Mouse (Mus musculus) macrophage (primary cell): Measurements from ENCODE around the gene Limd1. TPM values are rescaled to one million over a fixed set of nuclear protein-coding genes. Genes with fewer than 3 reads are reported as not detected.

ENCODE experiments used
- H3K27ac ChIP-seq: fragments of 350-480 bp; formaldehyde crosslinking; 2 replicates; pipeline ENCODE4 v1.9.0; 2021
- H3K36me3 ChIP-seq: fragments of 350-480 bp; formaldehyde crosslinking; 2 replicates; pipeline ENCODE4 v1.9.0; 2021; ENCODE audit errors: inconsistent target
- H3K4me3 ChIP-seq: fragments of 350-480 bp; formaldehyde crosslinking; 2 replicates; pipeline ENCODE4 v1.9.0; 2021; ENCODE audit errors: inconsistent target
- H3K79me2 ChIP-seq: fragments of 350-480 bp; formaldehyde crosslinking; 2 replicates; pipeline ENCODE4 v1.9.0; 2021; ENCODE audit errors: inconsistent target
- WGBS: methylation state at CpG from one replicate; pipeline ENCODE4 v1.1.7; 2026; ENCODE audit warnings: inconsistent platforms; ENCODE audit not compliant: missing documents; 5-methylcytosine and 5-hydroxymethylcytosine counted together
- polyA plus RNA-seq: library from polyadenylated mRNA; stranded (reverse); fragments of 250-400 nt; gene quantifications from 3 replicates; pipeline ENCODE4 v1.2.4, GENCODE M21; 2018; ENCODE audit warnings: inconsistent platforms

The Limd1 gene
- polyA plus RNA-seq, 1 experiment from 2014 or later, result 20.9 TPM

- Histone ChIP-seq H3K27ac (no peak overlapping the region), H3K4me3 (no peak overlapping the region), H3K79me2 (no peaks in the 10 kb centered on the region), H3K36me3 (no peaks in the 10 kb centered on the region)
Observed at GRCm38 (mm10) chr9:123473377-123473776, 5.1 kb upstream of the Limd1 start.

- peak overlapping the region; percentile 21; the same call in 1 of the 2 replicates for H3K27ac ChIP-seq
- H3K36me3 ChIP-seq, result no peaks in the 10 kb centered on the region
- peaks cover 15% of the 10 kb centered on the region for H3K79me2 ChIP-seq
- no peak overlapping the region for H3K4me3 ChIP-seq
- WGBS, result 31% methylated on average over 1 of the region's 1 CpGs
Observed at GRCm38 (mm10) chr9:123475569-123475968, 2.9 kb upstream of the Limd1 start.

GRCm38 (mm10) chr9:123478031-123478585 is 398 bp upstream of the Limd1 start:
- Histone ChIP-seq H3K36me3 (peaks cover 13% of the 10 kb centered on the region; the same call in 1 of the 2 replicates), H3K4me3 (peak overlapping the region; percentile 8; the same call in 1 of the 2 replicates), H3K27ac (no peak overlapping the region), H3K79me2 (peaks cover 39% of the 10 kb centered on the region)
- 8% methylated on average over 27 of the region's 29 CpGs for WGBS

- peak overlapping the region; percentile 65 for H3K4me3 ChIP-seq
- H3K79me2 ChIP-seq, result peaks cover 50% of the 10 kb centered on the region
- peak overlapping the region; percentile 68 for H3K27ac ChIP-seq
- H3K36me3 ChIP-seq, result peaks cover 13% of the 10 kb centered on the region; the same call in 1 of the 2 replicates
- 36% methylated on average over 17 of the region's 17 CpGs for WGBS
Observed at GRCm38 (mm10) chr9:123479196-123479669, 727 bp downstream of the Limd1 start.

DNA sequence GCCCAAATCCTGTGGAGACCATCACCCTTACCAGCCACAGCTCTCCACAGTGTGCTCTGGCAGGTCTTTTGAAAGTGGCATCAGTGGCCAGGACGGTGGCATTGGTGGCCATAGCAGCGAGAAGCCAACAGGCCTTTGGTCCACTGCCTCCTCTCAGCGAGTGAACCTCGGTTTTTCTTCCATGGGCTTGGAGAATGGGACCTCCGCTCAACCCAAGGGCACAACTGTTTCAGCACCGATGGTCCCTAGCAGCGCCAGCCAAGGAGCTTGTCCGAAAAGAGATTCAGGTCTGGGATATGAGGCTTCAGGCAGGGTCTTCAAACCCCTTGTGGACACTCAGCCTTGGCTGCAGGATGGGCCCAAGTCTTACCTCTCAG is 1.4 kb downstream of the Limd1 start:
- WGBS, result 93% methylated on average over 8 of the region's 8 CpGs
- Histone ChIP-seq H3K36me3 (peaks cover 16% of the 10 kb centered on the region; the same call in 1 of the 2 replicates), H3K27ac (peak overlapping the region; percentile 68; the same call in 1 of the 2 replicates), H3K4me3 (peak overlapping the region; percentile 65; the same call in 1 of the 2 replicates), H3K79me2 (peaks cover 57% of the 10 kb centered on the region)

- Histone ChIP-seq H3K36me3 (peaks cover 17% of the 10 kb centered on the region; the same call in 1 of the 2 replicates), H3K79me2 (peaks cover 62% of the 10 kb centered on the region), H3K4me3 (no peak overlapping the region), H3K27ac (0 out of 2 replicates have a peak overlapping the region, but pooled peaks have one; percentile 8)
- whole genome bisulfite sequencing, result 42% methylated on average over 18 of the region's 18 CpGs
Observed at GRCm38 (mm10) chr9:123480253-123480921, 1.9 kb downstream of the Limd1 start.

DNA sequence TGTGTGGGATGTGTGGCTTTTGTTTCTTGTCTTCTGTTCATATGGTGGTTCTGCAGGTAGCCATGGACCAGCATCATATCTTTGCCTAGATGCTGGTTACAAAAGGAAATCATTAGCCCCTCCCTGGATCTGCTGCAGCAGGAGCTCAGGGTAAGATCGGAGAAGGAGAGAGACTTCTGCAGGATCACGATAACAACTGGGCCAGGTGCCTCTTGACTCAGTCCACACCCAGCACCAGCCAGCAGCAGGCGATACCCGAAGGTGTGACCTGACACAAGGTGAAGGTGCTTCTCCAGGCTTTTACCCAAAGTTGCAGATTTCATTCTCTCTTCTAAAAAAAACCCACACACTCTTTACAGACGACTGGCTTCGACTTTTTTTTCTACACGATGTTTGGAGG is 2.6 kb downstream of the Limd1 start:
- WGBS, result 85% methylated on average over 7 of the region's 7 CpGs
- Histone ChIP-seq H3K36me3 (peaks cover 17% of the 10 kb centered on the region; the same call in 1 of the 2 replicates), H3K27ac (0 out of 2 replicates have a peak overlapping the region, but pooled peaks have one; percentile 8), H3K79me2 (peaks cover 69% of the 10 kb centered on the region), H3K4me3 (no peak overlapping the region)

- H3K4me3 ChIP-seq, result no peak overlapping the region
- peaks cover 26% of the 10 kb centered on the region for H3K36me3 ChIP-seq
- H3K27ac ChIP-seq, result no peak overlapping the region
- H3K79me2 ChIP-seq, result peaks cover 94% of the 10 kb centered on the region
- 90% methylated on average over 1 of the region's 1 CpGs for WGBS
Observed at GRCm38 (mm10) chr9:123483598-123483997, 5.1 kb downstream of the Limd1 start.

DNA sequence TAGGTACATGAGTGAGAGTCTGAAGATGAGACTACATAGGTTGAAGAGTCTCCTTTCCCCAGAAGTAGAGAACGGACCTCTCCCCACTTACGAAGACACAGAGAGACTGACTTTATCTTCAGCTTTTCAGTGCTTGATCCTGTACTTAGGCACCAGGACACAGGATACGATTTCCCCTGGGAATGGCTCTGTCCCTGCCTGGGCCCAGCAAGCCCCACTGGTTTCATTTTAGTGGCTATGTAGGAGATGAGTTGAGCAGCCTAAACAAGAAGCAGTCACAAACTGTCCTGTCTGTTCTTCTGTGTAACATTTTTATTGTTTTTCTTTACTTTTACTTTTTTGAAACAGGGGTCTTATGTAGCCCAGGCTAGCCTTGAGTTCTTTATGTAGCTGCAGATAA is 6.3 kb downstream of the Limd1 start:
- no peak overlapping the region for H3K4me3 ChIP-seq
- H3K36me3 ChIP-seq, result peaks cover 26% of the 10 kb centered on the region
- peaks cover 96% of the 10 kb centered on the region for H3K79me2 ChIP-seq
- WGBS, result 93% methylated on average over 3 of the region's 3 CpGs
- no peak overlapping the region for H3K27ac ChIP-seq

DNA sequence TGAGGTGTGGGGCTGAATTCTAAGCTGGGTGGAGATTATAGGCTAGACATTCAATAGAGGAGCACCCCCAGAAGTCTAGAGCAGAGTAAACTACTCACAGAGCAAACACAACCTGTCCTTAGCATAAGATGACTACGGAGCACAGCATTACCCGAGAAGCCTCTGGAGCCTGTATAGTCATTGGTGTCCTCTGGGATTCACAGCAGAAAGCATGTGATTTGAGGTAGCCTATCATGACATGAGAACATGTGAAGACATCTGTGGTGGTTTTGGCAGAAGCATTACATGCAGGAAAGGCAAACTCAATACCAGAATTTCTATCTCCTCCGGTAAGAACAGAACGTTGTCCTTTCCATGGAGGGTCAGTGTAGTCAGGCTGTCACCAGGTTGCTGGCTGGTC is 7.1 kb downstream of the Limd1 start:
- Histone ChIP-seq H3K27ac (no peak overlapping the region), H3K79me2 (peaks cover 98% of the 10 kb centered on the region), H3K36me3 (peaks cover 26% of the 10 kb centered on the region), H3K4me3 (no peak overlapping the region)
- WGBS, result 99% methylated on average over 4 of the region's 4 CpGs

GRCm38 (mm10) chr9:123486635-123487034 is 8.1 kb downstream of the Limd1 start:
- H3K36me3 ChIP-seq, result peaks cover 25% of the 10 kb centered on the region
- 98% methylated on average over 3 of the region's 3 CpGs for WGBS
- no peak overlapping the region for H3K27ac ChIP-seq
- peaks cover 99% of the 10 kb centered on the region for H3K79me2 ChIP-seq
- H3K4me3 ChIP-seq, result no peak overlapping the region

- Histone ChIP-seq H3K36me3 (peaks cover 13% of the 10 kb centered on the region), H3K27ac (no peak overlapping the region), H3K4me3 (no peak overlapping the region), H3K79me2 (peaks cover 99% of the 10 kb centered on the region)
- WGBS, result 88% methylated on average over 2 of the region's 2 CpGs
Observed at GRCm38 (mm10) chr9:123489073-123489472, 10.6 kb downstream of the Limd1 start.

GRCm38 (mm10) chr9:123489727-123490343 is 11.3 kb downstream of the Limd1 start:
- no peak overlapping the region for H3K4me3 ChIP-seq
- H3K36me3 ChIP-seq, result peaks cover 11% of the 10 kb centered on the region
- WGBS, result 76% methylated on average over 9 of the region's 9 CpGs
- H3K27ac ChIP-seq, result no peak overlapping the region
- peaks cover 99% of the 10 kb centered on the region for H3K79me2 ChIP-seq

- H3K27ac ChIP-seq, result no peak overlapping the region
- no peak overlapping the region for H3K4me3 ChIP-seq
- 82% methylated on average over 5 of the region's 5 CpGs for WGBS
- H3K79me2 ChIP-seq, result peaks cover 99% of the 10 kb centered on the region
- peaks cover 9% of the 10 kb centered on the region for H3K36me3 ChIP-seq
Observed at GRCm38 (mm10) chr9:123490930-123491329, 12.4 kb downstream of the Limd1 start.
